Mouse (Mus musculus) midbrain, postnatal 0 days (tissue): ENCODE results near the gene Tnip1. TPM values are rescaled to one million over a fixed set of nuclear protein-coding genes. Genes with fewer than 3 reads are reported as not detected.

ENCODE experiments used
- ATAC-seq: fragments of 200-750 bp; cut with Nextera tagmentation; 2 replicates; pipeline ENCODE4 v1.8.0; 2017; ENCODE audit warnings: moderate number of reproducible peaks, mild to moderate bottlenecking, moderate TSS enrichment, moderate library complexity; ENCODE audit not compliant: low FRiP score
- DNase-seq: peaks from one replicate; pipeline ENCODE4 v3.0.0-alpha.2; 2015; ENCODE audit warnings: low spot score
- H3K27ac ChIP-seq: fragments of 300-500 bp; sonication (generic); 2 replicates; pipeline ENCODE4 v1.5.1; 2014; ENCODE audit warnings: low read depth, mild to moderate bottlenecking, low read length, mixed read lengths
- H3K27me3 ChIP-seq: fragments of 300-500 bp; sonication (generic); 2 replicates; pipeline ENCODE4 v1.6.1; 2014; ENCODE audit warnings: low read length, control low read depth, mixed read lengths; ENCODE audit not compliant: insufficient read depth
- H3K36me3 ChIP-seq: fragments of 300-500 bp; sonication (generic); 2 replicates; pipeline ENCODE4 v1.6.1; 2014; ENCODE audit warnings: low read length, control low read depth, mixed read lengths; ENCODE audit not compliant: insufficient read depth
- H3K4me1 ChIP-seq: fragments of 300-500 bp; sonication (generic); 2 replicates; pipeline ENCODE4 v1.6.1; 2014; ENCODE audit warnings: mild to moderate bottlenecking, control low read depth, antibody characterized with exemption, low read length, mixed read lengths; ENCODE audit not compliant: insufficient read depth
- H3K4me2 ChIP-seq: fragments of 300-500 bp; sonication (generic); 2 replicates; pipeline ENCODE4 v1.6.1; 2014; ENCODE audit warnings: low read depth, mild to moderate bottlenecking, low read length, mixed read lengths; ENCODE audit not compliant: poor library complexity, severe bottlenecking
- H3K4me3 ChIP-seq: fragments of 300-500 bp; sonication (generic); 2 replicates; pipeline ENCODE4 v1.5.1; 2014; ENCODE audit warnings: low read depth, mild to moderate bottlenecking, low read length, moderate library complexity
- H3K9ac ChIP-seq: fragments of 300-500 bp; sonication (generic); replicated peaks from 2 replicates; pipeline ENCODE4 v1.6.1; 2014; ENCODE audit warnings: mild to moderate bottlenecking, low read length, moderate library complexity, mixed read lengths; ENCODE audit not compliant: poor library complexity, severe bottlenecking
- H3K9me3 ChIP-seq: fragments of 300-500 bp; sonication (generic); 2 replicates; pipeline ENCODE4 v1.6.1; 2016; ENCODE audit warnings: low read length, control low read depth
- CTCF ChIP-seq: IDR thresholded peaks from 2 replicates; pipeline ENCODE4 v1.5.1; 2016; ENCODE audit warnings: antibody characterized with exemption, mild to moderate bottlenecking
- WGBS: fragments of 180-500 bp; shearing (Covaris S2); extraction: QIAGEN DNeasy Blood & Tissue Kit; methylation state at CpG from one replicate; pipeline ENCODE4 v1.1.7; 2014; 5-methylcytosine and 5-hydroxymethylcytosine counted together
- polyA plus RNA-seq: library from polyadenylated mRNA; unstranded; fragments of >200 nt; fragmentation: Nextera tagmentation; extraction: Ambion mirVana; gene quantifications from 2 replicates; pipeline ENCODE4 v1.2.1, GENCODE M21; 2015
- total RNA-seq: library from RNA; depleted of rRNA; stranded (reverse); fragments of >200 nt; gene quantifications from 2 replicates; pipeline ENCODE4 v1.2.3, GENCODE M21; 2014

Tnip1 gene
- total and polyA plus RNA-seq, 2 experiments from 2014 or later, result 17.2 to 19.2 TPM

DNA sequence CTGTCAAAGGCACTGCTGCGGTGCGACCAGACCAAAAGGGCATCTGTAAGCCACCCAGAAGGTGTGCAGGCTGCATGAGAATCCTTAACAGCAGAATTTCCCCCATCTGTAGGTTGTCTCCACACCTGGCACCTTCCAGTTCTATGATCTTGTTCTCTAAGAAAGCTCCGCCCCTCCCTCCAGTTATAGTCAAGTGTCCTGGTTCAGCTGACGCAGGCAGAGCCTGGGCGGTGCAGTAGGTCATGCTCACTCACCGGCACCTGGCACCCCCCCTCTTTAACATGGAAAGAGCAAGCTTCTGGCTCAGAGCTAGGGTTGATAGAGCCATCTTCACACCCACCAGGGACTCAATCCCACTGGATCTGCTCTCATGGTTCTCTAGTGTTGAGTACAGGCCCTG is 33.4 kb downstream of the Tnip1 start:
- H3K9me3 ChIP-seq, result no peaks in the 10 kb centered on the region
- no peak overlapping the region for H3K4me2 ChIP-seq
- H3K36me3 ChIP-seq, result peaks cover 20% of the 10 kb centered on the region
- TF ChIP-seq CTCF, result no peak
- no peaks in the 10 kb centered on the region for H3K4me1 ChIP-seq
- no peak overlapping the region for H3K27ac ChIP-seq
- DNase-seq, result no peak
- no peak overlapping the region for H3K4me3 ChIP-seq
- no peak for ATAC-seq
- 95% methylated on average over 6 of the region's 6 CpGs for WGBS
- no peaks in the 10 kb centered on the region for H3K27me3 ChIP-seq
- H3K9ac ChIP-seq, result no peak overlapping the region

- no peak overlapping the region for H3K4me2 ChIP-seq
- WGBS, result 84% methylated on average over 7 of the region's 7 CpGs
- peaks cover 24% of the 10 kb centered on the region for H3K36me3 ChIP-seq
- H3K4me1 ChIP-seq, result no peaks in the 10 kb centered on the region
- no peak for TF ChIP-seq CTCF
- no peak overlapping the region for H3K4me3 ChIP-seq
- no peak overlapping the region for H3K9ac ChIP-seq
- H3K27me3 ChIP-seq, result no peaks in the 10 kb centered on the region
- DNase-seq, result no peak
- H3K9me3 ChIP-seq, result no peaks in the 10 kb centered on the region
- ATAC-seq, result no peak
- H3K27ac ChIP-seq, result no peak overlapping the region
Observed at GRCm38 (mm10) chr11:54928886-54929285, 33.8 kb downstream of the Tnip1 start.

GRCm38 (mm10) chr11:54928219-54928618 is 34.5 kb downstream of the Tnip1 start:
- WGBS, result 92% methylated on average over 3 of the region's 3 CpGs
- ATAC-seq (no peak), DNase-seq (no peak)
- H3K4me2 ChIP-seq, result no peak overlapping the region
- no peak overlapping the region for H3K9ac ChIP-seq
- H3K4me3 ChIP-seq, result no peak overlapping the region
- H3K27me3 ChIP-seq, result no peaks in the 10 kb centered on the region
- peaks cover 29% of the 10 kb centered on the region for H3K36me3 ChIP-seq
- H3K27ac ChIP-seq, result no peak overlapping the region
- H3K4me1 ChIP-seq, result no peaks in the 10 kb centered on the region
- no peak for TF ChIP-seq CTCF
- no peaks in the 10 kb centered on the region for H3K9me3 ChIP-seq

- H3K27ac ChIP-seq, result no peak overlapping the region
- no peak overlapping the region for H3K4me2 ChIP-seq
- DNase-seq (peak; percentile 59), ATAC-seq (no peak)
- H3K36me3 ChIP-seq, result peaks cover 32% of the 10 kb centered on the region
- no peaks in the 10 kb centered on the region for H3K27me3 ChIP-seq
- no peaks in the 10 kb centered on the region for H3K9me3 ChIP-seq
- no peaks in the 10 kb centered on the region for H3K4me1 ChIP-seq
- H3K9ac ChIP-seq, result no peak overlapping the region
- no peak overlapping the region for H3K4me3 ChIP-seq
- peak; percentile 80 for TF ChIP-seq CTCF
- WGBS, result 83% methylated on average over 14 of the region's 14 CpGs
Observed at GRCm38 (mm10) chr11:54927346-54928140, 35.2 kb downstream of the Tnip1 start.

DNA sequence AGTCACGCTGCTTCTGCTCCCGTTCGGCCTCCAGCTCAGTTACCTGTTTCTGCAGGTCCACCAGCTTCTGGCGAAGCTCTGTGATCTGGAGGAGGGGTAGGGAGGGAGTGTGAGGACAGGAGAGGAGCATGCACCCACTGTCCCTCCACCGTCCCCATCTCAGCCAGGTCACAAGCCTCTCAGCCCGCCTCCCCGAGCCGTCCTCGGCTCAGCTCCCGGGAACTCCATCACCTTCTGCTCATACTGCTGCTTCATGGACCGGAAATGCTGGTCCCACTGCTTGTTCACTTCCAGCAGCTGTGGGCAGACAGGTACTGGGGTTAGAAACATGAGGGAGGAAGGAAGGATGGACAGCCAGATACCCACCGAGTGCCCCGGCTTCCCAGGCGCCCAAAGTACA is 38.6 kb downstream of the Tnip1 start:
- ATAC-seq (no peak), DNase-seq (no peak)
- no peaks in the 10 kb centered on the region for H3K9me3 ChIP-seq
- no peaks in the 10 kb centered on the region for H3K4me1 ChIP-seq
- H3K36me3 ChIP-seq, result peaks cover 40% of the 10 kb centered on the region
- H3K4me3 ChIP-seq, result no peak overlapping the region
- no peak overlapping the region for H3K27ac ChIP-seq
- TF ChIP-seq CTCF, result no peak
- H3K4me2 ChIP-seq, result no peak overlapping the region
- H3K9ac ChIP-seq, result no peak overlapping the region
- WGBS, result 90% methylated on average over 14 of the region's 14 CpGs
- H3K27me3 ChIP-seq, result no peaks in the 10 kb centered on the region

DNA sequence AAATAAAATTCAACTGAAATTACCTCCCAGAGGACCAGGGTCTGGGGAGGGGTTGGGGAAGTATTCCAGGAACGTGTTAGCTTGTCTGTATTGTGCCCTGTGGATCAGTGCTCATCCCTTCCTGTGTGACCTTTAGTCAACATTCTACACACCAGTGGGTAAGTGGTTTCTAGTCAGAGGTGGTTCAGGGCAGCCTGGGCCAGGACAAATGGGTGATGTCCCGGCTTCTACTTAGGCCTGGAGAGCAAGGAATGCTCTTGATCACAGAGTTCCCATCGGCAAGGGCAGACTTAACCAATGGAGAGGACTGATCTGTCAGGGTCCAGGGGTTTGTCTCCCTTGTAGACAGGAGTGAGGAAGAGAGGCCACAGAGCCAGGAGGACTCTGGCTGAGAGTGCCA is 40.2 kb downstream of the Tnip1 start:
- no peak overlapping the region for H3K4me2 ChIP-seq
- TF ChIP-seq CTCF, result no peak
- 93% methylated on average over 3 of the region's 3 CpGs for WGBS
- ATAC-seq, result no peak
- peaks cover 40% of the 10 kb centered on the region for H3K36me3 ChIP-seq
- H3K27me3 ChIP-seq, result no peaks in the 10 kb centered on the region
- H3K9ac ChIP-seq, result no peak overlapping the region
- no peaks in the 10 kb centered on the region for H3K4me1 ChIP-seq
- no peaks in the 10 kb centered on the region for H3K9me3 ChIP-seq
- no peak overlapping the region for H3K4me3 ChIP-seq
- DNase-seq, result no peak
- no peak overlapping the region for H3K27ac ChIP-seq
